Mouse (Mus musculus): ENCODE measurements around the gene Abt1.

DNA sequence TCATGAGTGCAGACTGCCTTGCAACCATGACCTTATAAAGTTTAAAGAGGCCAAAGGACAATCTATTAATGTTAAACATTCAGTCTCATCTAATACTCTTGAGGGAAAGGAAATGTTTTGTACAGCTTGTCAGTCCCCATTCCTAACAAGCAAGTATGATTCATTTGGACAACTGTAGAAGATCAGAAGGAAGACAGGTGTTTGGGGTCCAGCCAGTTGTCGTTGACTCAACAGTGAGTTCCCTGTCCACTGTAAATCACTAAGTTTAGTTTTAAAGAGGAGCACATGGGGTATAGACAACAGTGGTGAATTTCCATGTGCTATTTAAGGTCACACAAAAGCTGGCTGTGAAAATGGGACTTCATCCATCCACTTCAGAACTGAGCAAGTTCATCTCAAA is 51.2 kb downstream of the Abt1 start:
- TF ChIP-seq CTCF (IDR thresholded peaks at IDR 0.05; ENCODE audit: low read depth) (no peak), EP300 (IDR thresholded peaks at IDR 0.05; ENCODE audit: low read depth) (no peak)
